Mouse (Mus musculus): ENCODE data around the gene Praf2. TPM values are rescaled to one million over a fixed set of nuclear protein-coding genes. Genes with fewer than 3 reads are reported as not detected.
A peak's percentile ranks its signal among the peaks of the same experiment; 100 is the strongest.
"Not testable (repeated sequence)": the region's sequence is repeated elsewhere in the genome, so short reads cannot be mapped to it uniquely, and the experiment has no call there.

The Praf2 gene
- total and polyA plus RNA-seq, 2 experiments from 2014 or later = 89.6 to 139 TPM

DNA sequence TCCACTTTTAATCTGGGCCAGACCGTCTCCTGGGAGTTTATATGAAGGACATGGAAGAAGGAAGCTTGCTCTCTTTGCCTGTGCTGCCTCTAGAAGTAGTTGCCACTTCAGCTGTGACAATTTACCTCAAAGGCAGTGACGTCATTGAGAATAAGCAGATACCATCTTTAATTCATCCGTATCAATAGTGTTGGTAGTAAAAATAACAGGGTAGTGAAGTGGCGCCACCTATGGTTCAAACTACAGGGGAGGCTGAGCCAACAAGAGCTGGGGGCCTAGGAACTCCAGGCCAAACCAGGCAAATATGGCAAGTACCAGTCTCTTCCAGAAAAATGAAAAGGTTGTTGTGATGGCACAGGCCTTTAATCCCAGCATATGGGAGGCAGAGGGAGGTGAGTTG, 35.4 kb upstream of the Praf2 start:
- no peak for DNase-seq
- no peak overlapping the region for H3K27ac ChIP-seq (ENCODE audit: low read depth, low read length)

DNA sequence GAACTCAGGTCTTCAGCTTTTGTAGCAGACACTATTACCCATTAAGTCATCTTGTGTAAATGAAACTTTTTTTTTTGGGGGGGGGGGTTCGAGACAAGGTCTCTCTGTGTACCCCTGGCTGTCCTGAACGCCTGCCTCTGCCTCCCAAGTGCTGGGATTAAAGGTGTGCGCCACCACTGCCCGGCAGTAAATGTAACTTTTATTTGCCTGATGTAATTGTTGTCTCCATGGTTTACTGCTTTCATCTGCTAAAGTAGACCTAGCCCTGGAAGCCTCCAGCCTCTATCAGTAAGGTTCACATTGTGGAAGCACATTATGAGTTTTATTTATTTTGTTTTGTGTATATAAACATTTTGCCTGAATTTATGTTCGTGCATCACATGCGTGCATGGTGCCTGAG, 31.7 kb upstream of the Praf2 start:
- DNase-seq = no peak
- Histone ChIP-seq H3K4me2 (ENCODE audit: low read depth) (peak overlapping the region; percentile 31; the same call in 1 of the 2 replicates), H3K4me3 (ENCODE audit: low read depth, low read length) (no peak overlapping the region), H3K4me1 (ENCODE audit: insufficient read depth) (no peaks in the 10 kb centered on the region), H3K27me3 (ENCODE audit: insufficient read depth, low read length) (no peaks in the 10 kb centered on the region), H3K9me3 (ENCODE audit: low read length) (no peaks in the 10 kb centered on the region), H3K9ac (no peak overlapping the region), H3K36me3 (ENCODE audit: insufficient read depth) (no peaks in the 10 kb centered on the region), H3K27ac (ENCODE audit: low read depth, low read length) (no peak overlapping the region)
- WGBS = 41% methylated on average over 6 of the region's 6 CpGs
- peak; percentile 34 for ATAC-seq
- no peak for TF ChIP-seq CTCF (IDR thresholded peaks at IDR 0.05; ENCODE audit: low read depth)

More for the DNA sequence above, 35.4 kb upstream of the Praf2 start:
- H3K27me3 ChIP-seq (ENCODE audit: insufficient read depth, low read length) = no peaks in the 10 kb centered on the region
- no peak overlapping the region for H3K9ac ChIP-seq
- H3K36me3 ChIP-seq (ENCODE audit: insufficient read depth) = no peaks in the 10 kb centered on the region
- no peaks in the 10 kb centered on the region for H3K4me1 ChIP-seq (ENCODE audit: insufficient read depth)
- H3K4me2 ChIP-seq (ENCODE audit: low read depth) = no peak overlapping the region
- ATAC-seq = no peak
- no peak overlapping the region for H3K4me3 ChIP-seq (ENCODE audit: low read depth, low read length)
- H3K9me3 ChIP-seq (ENCODE audit: low read length) = no peaks in the 10 kb centered on the region
- TF ChIP-seq CTCF (IDR thresholded peaks at IDR 0.05; ENCODE audit: low read depth) = peak; percentile 44; the same call in 1 of the 2 replicates
- WGBS = 45% methylated on average over 4 of the region's 4 CpGs

DNA sequence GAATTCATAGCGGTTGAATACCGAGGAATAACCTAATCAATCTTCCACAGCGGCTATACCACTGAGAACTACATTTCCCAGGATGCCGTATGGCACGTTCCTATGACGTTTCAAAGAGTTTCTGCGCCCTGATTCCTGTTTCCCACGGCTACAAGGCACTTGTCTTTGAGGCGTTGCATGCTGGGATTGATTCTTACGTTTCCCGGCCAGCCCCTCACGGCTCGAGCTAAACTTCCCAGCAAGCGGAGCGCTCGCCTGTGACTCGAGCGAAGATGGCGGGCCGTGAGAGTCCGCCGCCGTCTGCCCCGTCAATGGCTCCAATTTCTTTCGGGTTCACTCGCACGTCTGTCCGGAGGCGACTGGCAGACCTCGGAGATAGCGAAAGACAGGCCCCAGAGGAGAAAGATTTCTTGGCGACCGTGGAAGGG, 31.3 kb upstream of the Praf2 start, which contains the start of gene Gpkow:
TSS of gene Gpkow (plus strand) at position 178 of the 428 bp plus-strand sequence.
- WGBS = 23% methylated on average over 33 of the region's 33 CpGs
- H3K27me3 ChIP-seq (ENCODE audit: insufficient read depth, low read length) = no peaks in the 10 kb centered on the region
- TF ChIP-seq CTCF (IDR thresholded peaks at IDR 0.05; ENCODE audit: low read depth) = no peak
- DNase-seq (peak; percentile 92), ATAC-seq (peak; percentile 98)
- H3K9ac ChIP-seq = peak within 1 kb of the TSS; percentile 55
- H3K4me2 ChIP-seq (ENCODE audit: low read depth) = peak within 1 kb of the TSS; percentile 48
- 0 out of 2 replicates have a peak within 1 kb of the TSS, but pooled peaks have one; percentile 35 for H3K27ac ChIP-seq (ENCODE audit: low read depth, low read length)
- H3K9me3 ChIP-seq (ENCODE audit: low read length) = no peaks in the 10 kb centered on the region
- H3K36me3 ChIP-seq (ENCODE audit: insufficient read depth) = no peaks in the 10 kb centered on the region
- peak within 1 kb of the TSS; percentile 50 for H3K4me3 ChIP-seq (ENCODE audit: low read depth, low read length)
- H3K4me1 ChIP-seq (ENCODE audit: insufficient read depth) = no peaks in the 10 kb centered on the region

DNA sequence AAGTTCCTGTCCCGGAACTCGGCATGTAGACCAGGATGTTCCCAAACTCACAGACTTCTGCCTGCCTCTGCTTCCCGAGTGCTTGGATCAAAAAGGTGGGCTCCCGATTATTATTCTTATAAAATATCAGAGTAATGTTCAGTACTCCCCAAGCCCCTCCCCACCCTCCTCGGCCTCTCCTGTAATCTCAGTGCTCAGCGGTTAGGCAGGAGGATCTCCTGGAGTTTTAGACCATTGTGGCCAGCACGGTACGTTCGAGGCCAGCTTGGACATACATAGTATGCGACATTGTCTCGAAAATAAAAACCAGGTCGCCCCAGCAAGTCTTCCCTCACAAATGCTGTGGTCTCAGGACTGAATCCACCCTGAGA, 14.5 kb upstream of the Praf2 start:
- not testable (repeated sequence) for H3K27ac ChIP-seq (ENCODE audit: low read depth, low read length); DNase-seq; H3K9me3 ChIP-seq (ENCODE audit: low read length); H3K4me1 ChIP-seq (ENCODE audit: insufficient read depth); H3K36me3 ChIP-seq (ENCODE audit: insufficient read depth); H3K27me3 ChIP-seq (ENCODE audit: insufficient read depth, low read length)
- peak overlapping the region; percentile 44 for H3K4me2 ChIP-seq (ENCODE audit: low read depth)
- ATAC-seq = peak; percentile 11; the same call in 1 of the 2 replicates
- H3K9ac ChIP-seq = peak overlapping the region; percentile 18; the same call in 1 of the 2 replicates
- peak overlapping the region; percentile 27 for H3K4me3 ChIP-seq (ENCODE audit: low read depth, low read length)
- 34% methylated on average over 4 of the region's 12 CpGs for WGBS

DNA sequence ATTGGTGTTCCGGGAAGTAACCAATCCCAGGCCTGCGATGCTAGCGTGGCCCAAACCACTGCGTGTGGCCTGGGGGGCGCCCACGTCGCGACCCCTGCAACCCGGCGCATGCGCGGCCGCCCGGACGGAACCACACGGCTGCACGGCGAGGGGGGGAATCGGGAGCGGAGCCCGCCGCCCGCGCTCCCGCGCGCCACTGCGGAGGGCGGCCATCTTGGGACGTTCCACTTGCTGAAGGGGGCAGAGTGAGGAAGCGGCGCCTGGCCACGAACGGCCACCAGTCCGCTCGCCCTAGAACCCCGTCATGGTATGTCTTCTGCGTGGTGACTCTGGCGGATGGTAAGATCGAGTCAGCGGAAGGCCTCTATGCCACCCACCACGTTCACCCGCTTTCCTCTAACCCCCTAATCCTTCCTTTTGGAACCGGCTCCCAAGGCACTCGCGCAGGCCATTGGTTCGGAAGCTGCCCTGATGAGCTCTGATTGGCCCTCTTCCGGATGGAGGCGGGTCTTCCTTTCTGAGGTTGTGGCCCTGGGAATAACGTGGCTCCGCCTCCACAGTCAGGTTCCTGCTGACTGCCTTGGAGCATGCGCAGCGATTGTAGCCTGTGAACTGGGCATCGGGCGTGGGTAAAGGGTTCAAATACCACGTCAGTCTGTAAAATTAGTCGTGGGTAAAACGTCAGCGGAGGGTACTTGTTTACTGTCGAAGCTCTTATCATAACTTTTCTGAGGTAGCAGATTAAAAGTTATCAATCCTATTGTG, 13.9 kb upstream of the Praf2 start, which contains the start of gene Wdr45:
TSS of gene Wdr45 (plus strand) at position 199 of the 765 bp plus-strand sequence.
- not testable (repeated sequence) for H3K36me3 ChIP-seq (ENCODE audit: insufficient read depth); H3K9me3 ChIP-seq (ENCODE audit: low read length); H3K27me3 ChIP-seq (ENCODE audit: insufficient read depth, low read length); H3K4me1 ChIP-seq (ENCODE audit: insufficient read depth); H3K27ac ChIP-seq (ENCODE audit: low read depth, low read length)
- Histone ChIP-seq H3K9ac (peak within 1 kb of the TSS; percentile 18; the same call in 1 of the 2 replicates), H3K4me3 (ENCODE audit: low read depth, low read length) (peak within 1 kb of the TSS; percentile 27), H3K4me2 (ENCODE audit: low read depth) (peak within 1 kb of the TSS; percentile 44)
- 24% methylated on average over 37 of the region's 60 CpGs for WGBS
- peak; percentile 98 for ATAC-seq
- peak; percentile 95 for DNase-seq

DNA sequence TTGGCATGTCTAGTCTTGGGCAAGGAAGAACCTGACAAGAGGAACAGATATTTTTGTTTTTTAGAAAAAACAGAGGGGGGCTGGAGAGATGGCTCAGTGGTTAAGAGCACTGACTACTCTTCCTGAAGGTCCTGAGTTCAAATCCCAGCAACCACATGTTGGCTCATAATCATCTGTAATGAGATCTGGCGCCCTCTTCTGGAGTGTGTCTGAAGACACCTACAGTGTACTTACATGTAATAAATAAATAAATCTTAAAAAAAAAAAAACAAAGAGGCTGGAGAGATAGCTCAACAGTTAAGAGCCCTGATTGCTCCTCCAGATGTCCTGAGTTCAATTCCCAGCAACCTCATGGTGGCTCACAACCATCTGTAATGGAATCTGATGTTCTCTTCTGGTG, 12.2 kb upstream of the Praf2 start:
- H3K4me2 ChIP-seq (ENCODE audit: low read depth); H3K27ac ChIP-seq (ENCODE audit: low read depth, low read length); H3K9ac ChIP-seq; H3K4me3 ChIP-seq (ENCODE audit: low read depth, low read length); H3K4me1 ChIP-seq (ENCODE audit: insufficient read depth); DNase-seq; H3K36me3 ChIP-seq (ENCODE audit: insufficient read depth); H3K27me3 ChIP-seq (ENCODE audit: insufficient read depth, low read length); H3K9me3 ChIP-seq (ENCODE audit: low read length); ATAC-seq: not testable (repeated sequence)
- 52% methylated on average over 1 of the region's 1 CpGs for WGBS

DNA sequence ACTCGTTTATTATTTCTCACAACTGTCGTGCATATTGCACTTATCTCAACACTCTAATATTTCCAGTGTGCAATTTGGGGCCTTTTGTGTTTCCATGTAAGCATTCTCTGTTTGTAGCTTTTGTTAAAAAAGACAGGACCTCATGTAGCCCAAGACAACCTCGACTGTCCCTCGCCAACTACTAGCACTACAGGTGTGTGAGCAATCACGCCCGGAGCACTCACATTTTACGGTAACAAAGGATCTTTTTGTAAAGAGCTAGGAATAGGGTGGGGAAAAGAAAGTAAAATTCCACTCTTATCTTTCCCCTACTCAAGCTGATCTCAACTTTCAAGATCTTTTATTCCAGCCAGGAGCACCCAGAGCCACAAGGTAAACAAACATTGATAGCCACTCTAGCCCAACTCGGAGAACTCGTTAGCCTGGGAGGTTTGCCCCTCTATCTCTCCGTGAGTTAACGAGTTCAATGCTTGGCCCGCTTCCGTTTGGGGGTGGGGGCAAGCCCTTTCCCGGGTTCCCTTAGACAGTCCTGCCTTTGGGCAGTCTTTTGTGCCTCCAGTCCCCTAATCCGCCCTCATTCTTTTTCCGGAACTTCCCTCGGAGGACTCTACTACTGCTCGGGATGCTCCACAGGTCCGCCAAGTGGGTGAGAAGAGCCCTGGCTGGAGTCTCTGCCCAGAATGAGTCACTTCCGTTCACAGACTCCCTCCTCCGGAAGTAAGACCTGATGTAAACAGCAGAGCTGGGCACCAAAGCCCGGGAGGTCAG, 6.5 kb upstream of the Praf2 start, which contains the start of gene Gm45208:
TSS of gene Gm45208 (plus strand) at position 732 of the 768 bp plus-strand sequence.
- Histone ChIP-seq H3K4me2 (ENCODE audit: low read depth) (peak within 1 kb of the TSS; percentile 56), H3K27me3 (ENCODE audit: insufficient read depth, low read length) (no peaks in the 10 kb centered on the region), H3K27ac (ENCODE audit: low read depth, low read length) (peak within 1 kb of the TSS; percentile 85), H3K9me3 (ENCODE audit: low read length) (no peaks in the 10 kb centered on the region), H3K9ac (peak within 1 kb of the TSS; percentile 62), H3K36me3 (ENCODE audit: insufficient read depth) (no peaks in the 10 kb centered on the region), H3K4me3 (ENCODE audit: low read depth, low read length) (peak within 1 kb of the TSS; percentile 46), H3K4me1 (ENCODE audit: insufficient read depth) (no peaks in the 10 kb centered on the region)
- TF ChIP-seq CTCF (IDR thresholded peaks at IDR 0.05; ENCODE audit: low read depth) = no peak
- WGBS = 29% methylated on average over 22 of the region's 22 CpGs
- peak; percentile 86 for DNase-seq
- peak; percentile 95 for ATAC-seq
